Mouse (Mus musculus): ENCODE results near the gene Llph.

DNA sequence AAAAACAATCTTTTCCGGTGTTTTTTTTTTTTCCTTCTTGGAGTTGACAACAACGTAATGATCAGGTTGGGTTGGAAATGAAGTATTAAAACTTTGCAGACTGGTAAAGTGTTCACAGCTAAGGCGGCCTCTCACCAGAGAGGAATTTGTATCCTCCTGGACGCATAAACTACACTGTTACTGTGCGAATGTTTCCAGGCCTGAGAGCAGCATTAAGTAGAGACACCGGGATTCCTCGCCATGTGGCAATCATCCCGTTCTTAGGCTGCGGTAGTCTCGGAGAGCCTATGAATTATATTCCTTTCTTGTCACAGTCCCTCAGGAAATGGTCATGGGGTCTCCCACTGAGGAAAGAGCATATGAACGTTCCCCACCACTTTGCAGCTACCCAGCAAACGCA, 40.9 kb downstream of the Llph start:
- TF ChIP-seq CTCF (IDR thresholded peaks at IDR 0.05; ENCODE audit: borderline replicate concordance, extremely low read depth, insufficient read depth, insufficient read length) (no peak), POLR2A (IDR thresholded peaks at IDR 0.05; ENCODE audit: borderline replicate concordance, extremely low read depth, insufficient read depth, insufficient read length, poor library complexity, severe bottlenecking) (no peak)
